Mouse (Mus musculus): Measurements from ENCODE around the gene Psma6.

GRCm38 (mm10) chr12:55438611-55439137 is 54.7 kb downstream of the Psma6 start:
- TF ChIP-seq TAL1 (IDR thresholded peaks at IDR 0.05; ENCODE audit: low read length) (no peak), TBP (IDR thresholded peaks at IDR 0.05; ENCODE audit: low read depth, low read length) (no peak), ETS1 (IDR thresholded peaks at IDR 0.05; ENCODE audit: low read depth, low read length) (no peak), GATA1 (IDR thresholded peaks at IDR 0.05; ENCODE audit: low read depth, low read length) (no peak)

Data from MEL (cell line).